15 mouse cellular contexts compared by ENCODE assay signal in genomic region chr12:57184401-57185147, GRCm38 (mm10). TPM values are rescaled to one million over a fixed set of nuclear protein-coding genes. Genes with fewer than 3 reads are reported as not detected.
DNase-seq lines count a peak whose midpoint lies in the region; ATAC-seq and TF ChIP-seq lines count a peak whose summit lies in the region.
"Had no signal": no experiment of that assay in that cellular context is flagged by ENCODE, and none has a peak within 500 bp of the region (broad histone marks: within the 10 kb centered on the region; RNA-seq: fewer than 3 reads in every experiment).

No protein-coding gene starts in this region.

- intact Hi-C loops in left cerebral cortex, adult 2 months (cut with DNase I): loop anchor here (5.0 kb wide), 3 partner anchors 197 to 597 kb away; no protein-coding TSS in a partner anchor
- intact Hi-C loops in left cerebral cortex, postnatal 4 days (cut with DNase I): loop anchor here (10.0 kb wide), 1 partner anchor 500 kb away; no protein-coding TSS in a partner anchor

- H3K27ac ChIP-seq in left cerebral cortex, adult 2 months: no peak overlapping the region
- peak overlapping the region; percentile 60 for H3K27ac ChIP-seq in liver, embryonic 14.5 days
- H3K27ac ChIP-seq: limb, embryonic 10.5 days had no signal

- H3K9me3 ChIP-seq in liver, embryonic 14.5 days (ENCODE audit: control insufficient read depth, low read length): no peaks in the 10 kb centered on the region
- H3K9me3 ChIP-seq: limb, embryonic 10.5 days had no signal

- H3K27me3 ChIP-seq in liver, embryonic 14.5 days (ENCODE audit: control insufficient read depth, insufficient read depth, low read length): no peaks in the 10 kb centered on the region

- peaks cover 25 to 31% of the 10 kb centered on the region in 2 experiments for H3K4me1 ChIP-seq in liver, embryonic 14.5 days (replicated peaks; ENCODE audit: control insufficient read depth in 2 of 2, insufficient read depth in 2 of 2, low read length in 1 of 2)

- peak overlapping the region; percentile 62 for H3K4me2 ChIP-seq in liver, embryonic 14.5 days (ENCODE audit: low read depth)

- DNase-seq in embryo, embryonic 11 days: peak; percentile 29
- DNase-seq in embryo, embryonic 10.5 days (ENCODE audit: low spot score): no peak
- DNase-seq in left cerebral cortex, adult 2 months (ENCODE audit: extremely low spot score in 1 of 2, low spot score in 2 of 2): no peak
- DNase-seq in left cerebral cortex, postnatal 4 days: no peak
- DNase-seq in brain, embryonic 14.5 days (ENCODE audit: low read depth): peak; percentile 21
- DNase-seq in liver, embryonic 14.5 days (ENCODE audit: low read depth in 3 of 3, low spot score in 3 of 3): peak; percentile 67 to 77 (median 67)
- no peak for DNase-seq in urinary bladder, postnatal 36 days (ENCODE audit: low spot score in 2 of 2)
- DNase-seq: cerebellum, postnatal 25 days; kidney, adult 2 months; layer of hippocampus, adult 9-11 months; lung, postnatal 4 days; right cerebral cortex, postnatal 25 days; thymus, adult 2 months had no signal

- WGBS in liver, embryonic 14.5 days (ENCODE audit: insufficient replicate concordance): 35% methylated on average over 2 of the region's 2 CpGs

- peak; percentile 93 for TF ChIP-seq EP300 in liver, embryonic 14.5 days (IDR thresholded peaks at IDR 0.05; ENCODE audit: low read depth)

- peak; percentile 52 for TF ChIP-seq CTCF in left cerebral cortex, adult 2 months (IDR thresholded peaks at IDR 0.05)
- no peak for TF ChIP-seq CTCF in brain, embryonic 14.5 days (IDR thresholded peaks at IDR 0.05; ENCODE audit: borderline replicate concordance, extremely low read depth, insufficient read depth, insufficient read length)
- TF ChIP-seq CTCF in liver, embryonic 14.5 days (IDR thresholded peaks at IDR 0.05; ENCODE audit: low read depth): peak; percentile 21; the same call in 1 of the 2 replicates

- no peaks in the 10 kb centered on the region for H3K36me3 ChIP-seq in liver, embryonic 14.5 days (replicated peaks; ENCODE audit: control insufficient read depth, insufficient read depth, low read depth)
- H3K36me3 ChIP-seq: limb, embryonic 10.5 days had no signal

- no peak for TF ChIP-seq POLR2A in brain, embryonic 14.5 days (IDR thresholded peaks at IDR 0.05; ENCODE audit: borderline replicate concordance, extremely low read depth, insufficient read depth, insufficient read length, poor library complexity, severe bottlenecking)

- H3K4me3 ChIP-seq in left cerebral cortex, adult 2 months: no peak overlapping the region
- peak overlapping the region in 1 of 2 experiments; percentile 16; a peak in 2 of 4 replicates for H3K4me3 ChIP-seq in liver, embryonic 14.5 days (ENCODE audit: insufficient read depth in 1 of 2, low read depth in 2 of 2, low read length in 2 of 2)
- H3K4me3 ChIP-seq: limb, embryonic 10.5 days had no signal

- peak overlapping the region; percentile 42 for H3K9ac ChIP-seq in liver, embryonic 14.5 days (replicated peaks)

- peak; percentile 65 for ATAC-seq in liver, embryonic 14.5 days (ENCODE audit: insufficient read depth)
- ATAC-seq in CD4-positive, CD25-positive, alpha-beta regulatory T cell, adult 4 months: no peak

RNA-seq across cellular contexts. Expression of gene Slc25a21, which starts 12.7 kb away (rescaled TPM):
- 1 to 10 TPM in 1 of 2 experiments, under 1 TPM in 1; 0.32 to 1.1 TPM for total RNA-seq in left cerebral cortex, adult 2 months (2021)
- total RNA-seq in left cerebral cortex, postnatal 4 days (2021): under 1 TPM in 1 of 2 experiments, not detected in 1; 0.32 TPM
- polyA plus RNA-seq in brain, embryonic 14.5 days (2012; rRNA removed): 0.14 TPM in 1 of 2 replicates, not detected in the other
- 7.0 and 9.3 TPM in 2 replicates for polyA plus RNA-seq in liver, embryonic 14.5 days (2012; rRNA removed)
- 21.6 and 28.5 TPM in 2 replicates for polyA plus RNA-seq in liver, embryonic 14.5 days (2014; fragmentation: Nextera tagmentation; extraction: Ambion mirVana)
- not detected for polyA plus RNA-seq in CD4-positive, CD25-positive, alpha-beta regulatory T cell, adult 4 months (2017; shearing (Covaris generic))

RNA-seq across cellular contexts. Expression of gene Prps1l3, which starts 45.6 kb away (rescaled TPM):
- total RNA-seq in left cerebral cortex, adult 2 months (2021): 10 to 100 TPM; 13.3 to 14.7 TPM
- total RNA-seq in left cerebral cortex, postnatal 4 days (2021): 10 to 100 TPM; 13.4 to 14.3 TPM
- 20.8 and 21.6 TPM in 2 replicates for polyA plus RNA-seq in brain, embryonic 14.5 days (2012; rRNA removed)
- polyA plus RNA-seq in liver, embryonic 14.5 days (2012; rRNA removed): 15.2 and 21.1 TPM in 2 replicates
- polyA plus RNA-seq in liver, embryonic 14.5 days (2014; fragmentation: Nextera tagmentation; extraction: Ambion mirVana): 38.2 and 41.4 TPM in 2 replicates
- polyA plus RNA-seq in CD4-positive, CD25-positive, alpha-beta regulatory T cell, adult 4 months (2017; shearing (Covaris generic)): 10 to 100 TPM; 57.7 to 62.7 TPM

RNA-seq across cellular contexts. Expression of gene Mipol1, which starts 45.7 kb away (rescaled TPM):
- 1 to 10 TPM; 5.4 to 6.4 TPM for total RNA-seq in left cerebral cortex, adult 2 months (2021)
- 1 to 10 TPM; 4.6 to 5.1 TPM for total RNA-seq in left cerebral cortex, postnatal 4 days (2021)
- polyA plus RNA-seq in brain, embryonic 14.5 days (2012; rRNA removed): 2.9 TPM in 2 replicates
- polyA plus RNA-seq in liver, embryonic 14.5 days (2012; rRNA removed): 0.80 and 1.7 TPM in 2 replicates
- 3.5 and 3.8 TPM in 2 replicates for polyA plus RNA-seq in liver, embryonic 14.5 days (2014; fragmentation: Nextera tagmentation; extraction: Ambion mirVana)
- 10 to 100 TPM; 14.8 to 16.0 TPM for polyA plus RNA-seq in CD4-positive, CD25-positive, alpha-beta regulatory T cell, adult 4 months (2017; shearing (Covaris generic))

Comparison
In these comparisons a context has a peak if more than half of its experiments do, and no peak if none do; other contexts are left out.
1. DNase-seq: peak in embryo, embryonic 11 days (single experiment), brain, embryonic 14.5 days (single experiment) and liver, embryonic 14.5 days (3 of 3); none in embryo, embryonic 10.5 days (single experiment), left cerebral cortex, adult 2 months (0 of 2), left cerebral cortex, postnatal 4 days (single experiment) and urinary bladder, postnatal 36 days (0 of 2).